Mouse (Mus musculus) kidney, embryonic 15.5 days (tissue): ENCODE measurements around the gene Gm14151. TPM values are rescaled to one million over a fixed set of nuclear protein-coding genes. Genes with fewer than 3 reads are reported as not detected.
"Not testable (repeated sequence)": the region's sequence is repeated elsewhere in the genome, so short reads cannot be mapped to it uniquely, and the experiment has no call there.

Experiments
- ATAC-seq: fragments of 200-750 bp; cut with Nextera tagmentation; replicated peaks from 2 replicates; pipeline ENCODE4 v1.8.0; 2017; ENCODE audit warnings: moderate TSS enrichment; ENCODE audit not compliant: low FRiP score
- H3K27ac ChIP-seq: fragments of 300-500 bp; sonication (generic); 2 replicates; pipeline ENCODE4 v1.5.1; 2015; ENCODE audit warnings: mild to moderate bottlenecking, inconsistent platforms
- H3K27me3 ChIP-seq: fragments of 300-500 bp; sonication (generic); 2 replicates; pipeline ENCODE4 v1.6.1; 2015; ENCODE audit warnings: inconsistent platforms
- H3K36me3 ChIP-seq: fragments of 300-500 bp; sonication (generic); 2 replicates; pipeline ENCODE4 v1.6.1; 2015; ENCODE audit warnings: inconsistent platforms
- H3K4me1 ChIP-seq: fragments of 300-500 bp; sonication (generic); 2 replicates; pipeline ENCODE4 v1.6.1; 2015; ENCODE audit warnings: inconsistent platforms
- H3K4me2 ChIP-seq: fragments of 300-500 bp; sonication (generic); 2 replicates; pipeline ENCODE4 v1.6.1; 2015; ENCODE audit warnings: moderate library complexity, mild to moderate bottlenecking, inconsistent platforms
- H3K4me3 ChIP-seq: fragments of 300-500 bp; sonication (generic); replicated peaks from 2 replicates; pipeline ENCODE4 v1.5.1; 2015; ENCODE audit warnings: mild to moderate bottlenecking, inconsistent platforms
- H3K9ac ChIP-seq: fragments of 300-500 bp; sonication (generic); 2 replicates; pipeline ENCODE4 v1.6.1; 2015; ENCODE audit warnings: mild to moderate bottlenecking, inconsistent platforms
- H3K9me3 ChIP-seq: fragments of 300-500 bp; sonication (generic); replicated peaks from 2 replicates; pipeline ENCODE4 v1.6.1; 2016; ENCODE audit warnings: inconsistent platforms
- WGBS: fragments of 180-500 bp; shearing (Covaris S2); methylation state at CpG from one replicate; pipeline ENCODE4 v1.1.7; 2015; ENCODE audit warnings: mixed read lengths; 5-methylcytosine and 5-hydroxymethylcytosine counted together
- polyA plus RNA-seq: library from polyadenylated mRNA; unstranded; fragments of >200 nt; fragmentation: Nextera tagmentation; extraction: Ambion mirVana; gene quantifications from 2 replicates; pipeline ENCODE4 v1.2.1, GENCODE M21; 2015

Gene Gm14151
- polyA plus RNA-seq, result not detected in 2 replicates

DNA sequence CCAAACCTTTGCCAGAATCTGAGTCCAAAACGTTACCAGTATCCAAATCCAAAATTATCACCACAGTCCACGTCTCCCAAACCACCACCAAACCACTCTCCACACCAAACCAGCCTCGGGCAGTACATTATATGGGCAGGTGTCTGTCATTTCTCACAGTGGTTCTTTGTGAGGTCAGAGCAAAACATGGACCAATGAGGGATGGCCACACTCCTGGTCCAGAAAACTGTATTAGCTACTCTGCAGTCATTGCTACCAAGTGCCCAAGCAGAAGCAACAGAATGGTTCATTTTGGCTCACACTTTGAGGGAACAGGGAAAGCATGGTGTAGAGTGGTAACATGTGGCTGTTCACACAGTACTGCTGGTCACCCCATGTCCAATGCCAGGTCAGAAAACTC is at the start of gene Gm14151:
Gm14151 (minus strand) TSS at position 101 of the 400 bp plus-strand sequence.
- H3K4me3 ChIP-seq, ATAC-seq, H3K36me3 ChIP-seq, H3K4me2 ChIP-seq, H3K9me3 ChIP-seq, H3K27ac ChIP-seq, H3K4me1 ChIP-seq, H3K27me3 ChIP-seq, H3K9ac ChIP-seq: not testable (repeated sequence)
- WGBS, result no CpG with 5 or more reads among the region's 3 CpGs

- not testable (repeated sequence) for H3K9me3 ChIP-seq, H3K36me3 ChIP-seq, H3K27me3 ChIP-seq, ATAC-seq, H3K4me1 ChIP-seq, H3K4me2 ChIP-seq, H3K9ac ChIP-seq, H3K27ac ChIP-seq, H3K4me3 ChIP-seq
- WGBS, result no CpG with 5 or more reads among the region's 3 CpGs
These were observed 5.8 kb upstream of the Gm14151 start, which contains the start of gene Gm14147 for GRCm38 (mm10) chr2:151097945-151098344. Gm14147 (plus strand) TSS chr2:151098245.

- no peaks in the 10 kb centered on the region for H3K9me3 ChIP-seq
- no peak overlapping the region for H3K27ac ChIP-seq
- H3K27me3 ChIP-seq, result no peaks in the 10 kb centered on the region
- no peak for ATAC-seq
- no peak overlapping the region for H3K9ac ChIP-seq
- H3K4me2 ChIP-seq, result no peak overlapping the region
- H3K4me3 ChIP-seq, result no peak overlapping the region
- WGBS, result 74% methylated on average over 1 of the region's 1 CpGs
- H3K36me3 ChIP-seq, result no peaks in the 10 kb centered on the region
- no peaks in the 10 kb centered on the region for H3K4me1 ChIP-seq
These were observed 35.5 kb downstream of the Gm14151 start for GRCm38 (mm10) chr2:151056637-151057036.

DNA sequence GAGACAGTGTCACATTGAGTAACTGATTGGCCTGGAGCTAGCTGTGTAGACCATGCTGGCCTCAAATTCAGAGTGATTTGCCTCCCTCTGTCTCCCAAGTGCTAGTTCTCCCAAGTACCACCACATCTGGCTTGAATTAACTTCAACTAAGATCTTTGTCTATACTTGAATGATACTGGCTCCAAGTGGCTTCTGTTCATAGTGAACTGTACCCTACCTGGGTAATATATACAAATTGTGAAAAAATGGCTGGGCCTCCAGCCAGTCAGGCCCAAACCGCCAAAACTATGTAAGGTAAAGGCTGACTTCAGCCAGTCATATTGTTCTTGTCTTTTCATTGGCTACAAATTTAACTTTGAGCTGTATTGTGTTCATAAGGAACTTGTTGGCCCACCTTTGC is 51.7 kb downstream of the Gm14151 start:
- 87% methylated on average over 1 of the region's 1 CpGs for WGBS
- ATAC-seq, result no peak
- Histone ChIP-seq H3K9ac (no peak overlapping the region), H3K27ac (no peak overlapping the region), H3K4me3 (no peak overlapping the region), H3K36me3 (no peaks in the 10 kb centered on the region), H3K4me2 (no peak overlapping the region), H3K27me3 (no peaks in the 10 kb centered on the region), H3K9me3 (no peaks in the 10 kb centered on the region), H3K4me1 (peaks cover 16% of the 10 kb centered on the region)

GRCm38 (mm10) chr2:151039726-151040125 is 52.4 kb downstream of the Gm14151 start:
- peak overlapping the region; percentile 75 for H3K4me3 ChIP-seq
- no peaks in the 10 kb centered on the region for H3K27me3 ChIP-seq
- peak overlapping the region; percentile 86 for H3K4me2 ChIP-seq
- H3K36me3 ChIP-seq, result no peaks in the 10 kb centered on the region
- 34% methylated on average over 8 of the region's 8 CpGs for WGBS
- H3K27ac ChIP-seq, result peak overlapping the region; percentile 73
- H3K4me1 ChIP-seq, result peaks cover 16% of the 10 kb centered on the region
- H3K9me3 ChIP-seq, result no peaks in the 10 kb centered on the region
- peak overlapping the region; percentile 85 for H3K9ac ChIP-seq
- ATAC-seq, result peak; percentile 19; the same call in 1 of the 2 replicates

GRCm38 (mm10) chr2:151039232-151039695 is 52.9 kb downstream of the Gm14151 start, which contains the start of the genes Ninl and Nanp:
Ninl (minus strand) TSS chr2:151039382.
Nanp (minus strand) TSS chr2:151039398.
- peak within 1 kb of the TSS; percentile 85 for H3K9ac ChIP-seq
- H3K27me3 ChIP-seq, result no peaks in the 10 kb centered on the region
- peak; percentile 97 for ATAC-seq
- peaks cover 16% of the 10 kb centered on the region for H3K4me1 ChIP-seq
- H3K4me3 ChIP-seq, result peak within 1 kb of the TSS; percentile 75
- WGBS, result under 1% methylated on average over 34 of the region's 34 CpGs
- peak within 1 kb of the TSS; percentile 87 for H3K27ac ChIP-seq
- no peaks in the 10 kb centered on the region for H3K36me3 ChIP-seq
- H3K4me2 ChIP-seq, result peak within 1 kb of the TSS; percentile 86
- H3K9me3 ChIP-seq, result no peaks in the 10 kb centered on the region

DNA sequence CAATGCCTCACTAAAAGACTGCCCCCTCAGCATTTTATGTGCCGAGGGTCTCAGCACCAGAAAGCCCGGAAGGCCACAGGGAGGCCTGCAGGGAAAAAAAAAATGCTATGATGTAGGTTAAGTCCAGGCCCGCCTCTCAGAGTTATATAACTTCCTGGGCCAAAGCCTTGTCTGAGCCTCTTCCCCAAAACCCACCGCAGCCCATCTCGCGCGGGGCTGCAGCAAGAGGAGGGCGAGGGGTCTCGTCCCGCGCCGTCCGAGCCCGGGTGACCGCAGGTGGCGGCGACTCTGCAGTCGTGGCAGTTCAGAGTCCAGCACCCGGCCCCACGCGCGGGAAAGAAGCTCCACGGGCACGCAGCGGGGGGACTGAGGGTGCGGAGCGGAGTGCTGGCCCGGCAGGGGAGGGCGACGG is 53.3 kb downstream of the Gm14151 start:
- under 1% methylated on average over 30 of the region's 30 CpGs for WGBS
- peak; percentile 82 for ATAC-seq

DNA sequence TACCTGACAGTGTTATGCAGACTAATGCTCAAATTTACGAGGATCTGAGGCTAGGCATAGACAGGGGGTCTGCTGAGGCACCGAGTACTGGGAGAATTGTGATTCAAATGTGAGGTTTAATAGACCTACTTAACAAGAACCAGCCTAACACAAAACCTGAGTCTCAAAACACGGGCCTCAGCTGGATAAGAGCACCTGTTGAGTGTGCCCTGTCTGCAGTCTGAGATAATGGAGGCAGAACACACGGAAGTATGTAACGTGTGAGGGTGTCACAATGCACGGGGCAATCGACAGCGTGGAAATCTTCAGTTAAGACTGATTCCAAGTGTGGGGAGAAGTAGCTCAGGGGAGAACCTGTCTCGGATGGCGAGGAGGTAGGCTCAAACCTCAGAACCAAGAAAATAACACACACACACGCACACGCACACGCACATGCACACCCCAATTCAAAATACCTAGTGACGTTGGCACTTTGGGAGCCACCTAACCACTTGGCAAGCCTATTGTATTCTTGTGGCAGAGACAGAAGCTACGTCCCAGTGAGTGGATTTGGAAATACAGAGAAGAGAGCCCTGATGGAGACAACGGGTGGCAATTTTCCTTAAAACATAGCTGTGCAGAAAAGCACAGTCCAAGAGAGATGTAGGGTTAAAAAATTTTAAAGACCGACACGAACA is 54.1 kb downstream of the Gm14151 start:
- Histone ChIP-seq H3K27me3 (no peaks in the 10 kb centered on the region), H3K27ac (no peak overlapping the region), H3K9ac (peak overlapping the region; percentile 85), H3K4me2 (peak overlapping the region; percentile 86), H3K9me3 (no peaks in the 10 kb centered on the region), H3K4me3 (peak overlapping the region; percentile 75), H3K36me3 (0 out of 2 replicates have a peak, but pooled peaks cover 2% of the 10 kb centered on the region), H3K4me1 (peaks cover 16% of the 10 kb centered on the region)
- 0 out of 2 replicates have a peak, but pooled peaks have one; percentile 20 for ATAC-seq
- WGBS, result 53% methylated on average over 18 of the region's 18 CpGs

More for the DNA sequence above, 53.3 kb downstream of the Gm14151 start:
- Histone ChIP-seq H3K4me3 (peak overlapping the region; percentile 75), H3K9ac (peak overlapping the region; percentile 85), H3K4me2 (peak overlapping the region; percentile 86), H3K27ac (peak overlapping the region; percentile 87), H3K36me3 (no peaks in the 10 kb centered on the region), H3K9me3 (no peaks in the 10 kb centered on the region), H3K4me1 (peaks cover 16% of the 10 kb centered on the region), H3K27me3 (no peaks in the 10 kb centered on the region)

GRCm38 (mm10) chr2:151037292-151037691 is 54.9 kb downstream of the Gm14151 start:
- Histone ChIP-seq H3K4me2 (peak overlapping the region; percentile 86; the same call in 1 of the 2 replicates), H3K36me3 (0 out of 2 replicates have a peak, but pooled peaks cover 4% of the 10 kb centered on the region), H3K4me1 (peaks cover 16% of the 10 kb centered on the region), H3K27ac (no peak overlapping the region), H3K9ac (no peak overlapping the region), H3K4me3 (no peak overlapping the region; the same call in 1 of the 2 replicates), H3K27me3 (no peaks in the 10 kb centered on the region), H3K9me3 (no peaks in the 10 kb centered on the region)
- no peak for ATAC-seq
- WGBS, result 98% methylated on average over 1 of the region's 1 CpGs

Other genes starting within 250 kb of the Gm14151 start
- gene Abhd12, start 187.6 kb downstream of the Gm14151 start, polyA plus RNA-seq, result 62.3 and 63.5 TPM in 2 replicates
- 49.3 TPM in 2 replicates for gene Gins1, start 186.9 kb downstream of the Gm14151 start, polyA plus RNA-seq
- gene Ninl, start 53.0 kb downstream of the Gm14151 start, polyA plus RNA-seq, result 14.0 and 14.7 TPM in 2 replicates
- gene Nanp, start 53.0 kb downstream of the Gm14151 start, polyA plus RNA-seq, result 48.1 and 54.6 TPM in 2 replicates
- gene Gm14147, start 5.9 kb upstream of the Gm14151 start, polyA plus RNA-seq, result not detected in 2 replicates